Mouse (Mus musculus) liver, postnatal 0 days (tissue): ENCODE data around the gene Ncoa7.

Experiments used
- CTCF ChIP-seq: sonication (generic); IDR thresholded peaks from 2 replicates; pipeline ENCODE4 v1.5.1; 2016; ENCODE audit warnings: antibody characterized with exemption, low read depth
- EP300 ChIP-seq: IDR thresholded peaks from 2 replicates; pipeline ENCODE4 v1.6.1; 2016; ENCODE audit warnings: antibody characterized with exemption, low read depth, mild to moderate bottlenecking

DNA sequence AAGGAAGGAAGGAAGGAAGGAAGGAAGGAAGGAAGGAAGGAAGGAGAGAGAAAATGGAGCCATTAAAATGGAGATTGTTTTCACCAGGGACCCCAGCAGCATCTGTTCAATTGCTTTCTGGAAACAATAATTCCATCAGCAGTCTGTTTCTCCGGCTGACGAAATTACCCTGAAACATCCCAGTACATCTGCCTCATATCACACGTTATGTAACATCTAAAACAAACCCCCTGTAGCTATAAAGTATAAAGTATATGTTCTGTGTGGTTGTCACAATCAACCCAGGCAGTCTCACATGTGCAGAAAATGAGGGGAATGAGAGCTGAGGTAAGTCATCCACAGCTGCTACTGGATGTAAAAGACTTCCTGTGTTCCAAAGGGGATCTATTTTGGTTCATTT, 49.0 kb downstream of the Ncoa7 start:
- TF ChIP-seq CTCF (no peak), EP300 (no peak)
